Mouse (Mus musculus): ENCODE measurements around the gene Ift52.
A peak's percentile ranks its signal among the peaks of the same experiment; 100 is the strongest.

The Ift52 gene

GRCm38 (mm10) chr2:163075234-163075633 is 58.1 kb downstream of the Ift52 start:
- no peak for DNase-seq

- DNase-seq: no peak
Measured at GRCm38 (mm10) chr2:163079041-163079440, 61.9 kb downstream of the Ift52 start.

- DNase-seq: peak; percentile 46 to 63
Measured at GRCm38 (mm10) chr2:163082591-163082990, 65.4 kb downstream of the Ift52 start.

- DNase-seq: no peak
Measured at GRCm38 (mm10) chr2:163084519-163084918, 67.4 kb downstream of the Ift52 start.

- DNase-seq: no peak
Measured at GRCm38 (mm10) chr2:163085047-163085446, 67.9 kb downstream of the Ift52 start.

GRCm38 (mm10) chr2:163086561-163086960 is 69.4 kb downstream of the Ift52 start:
- DNase-seq: no peak

- DNase-seq: no peak
Measured at GRCm38 (mm10) chr2:163087728-163088127, 70.6 kb downstream of the Ift52 start, which contains the start of gene Gtsf1l. Gtsf1l (minus strand) TSS chr2:163087855.

GRCm38 (mm10) chr2:163089475-163090123 is 72.4 kb downstream of the Ift52 start:
- peak; percentile 32 to 42 for DNase-seq

- DNase-seq: no peak
Measured at GRCm38 (mm10) chr2:163094909-163095308, 77.8 kb downstream of the Ift52 start.

All from kidney, postnatal 4 days (tissue).